Mouse (Mus musculus) brain, embryonic 14.5 days (tissue): ENCODE measurements around the gene Synrg.

Experiments
- CTCF ChIP-seq: fragments of 200-500 bp; IDR thresholded peaks from 2 replicates; pipeline ENCODE4 v1.5.1; 2012; ENCODE audit warnings: inconsistent platforms, mild to moderate bottlenecking, moderate library complexity, borderline replicate concordance; ENCODE audit not compliant: insufficient read depth, insufficient read length; ENCODE audit errors: extremely low read depth
- POLR2A ChIP-seq: fragments of 200-500 bp; IDR thresholded peaks from 2 replicates; pipeline ENCODE4 v1.6.1; 2012; ENCODE audit warnings: mild to moderate bottlenecking, inconsistent platforms, borderline replicate concordance; ENCODE audit not compliant: poor library complexity, insufficient read depth, insufficient read length, severe bottlenecking; ENCODE audit errors: extremely low read depth

- TF ChIP-seq CTCF (no peak), POLR2A (no peak)
Observed at GRCm38 (mm10) chr11:84027231-84027630, 63.0 kb downstream of the Synrg start.
